Mouse (Mus musculus) small intestine, adult 2 months (tissue): ENCODE results near the gene G430095P16Rik.

ENCODE experiments used
- CTCF ChIP-seq: fragments of 200-500 bp; IDR thresholded peaks from 2 replicates; pipeline ENCODE4 v1.5.1; 2012; ENCODE audit warnings: low read depth, mild to moderate bottlenecking, control low read depth, inconsistent platforms, low read length, moderate library complexity, mixed read lengths; ENCODE audit not compliant: insufficient replicate concordance, insufficient read length; ENCODE audit errors: extremely low read depth
- POLR2A ChIP-seq: fragments of 200-500 bp; IDR thresholded peaks from 2 replicates; pipeline ENCODE4 v1.6.1; 2012; ENCODE audit warnings: low read depth, mild to moderate bottlenecking, control low read depth, inconsistent platforms, low read length, moderate library complexity

DNA sequence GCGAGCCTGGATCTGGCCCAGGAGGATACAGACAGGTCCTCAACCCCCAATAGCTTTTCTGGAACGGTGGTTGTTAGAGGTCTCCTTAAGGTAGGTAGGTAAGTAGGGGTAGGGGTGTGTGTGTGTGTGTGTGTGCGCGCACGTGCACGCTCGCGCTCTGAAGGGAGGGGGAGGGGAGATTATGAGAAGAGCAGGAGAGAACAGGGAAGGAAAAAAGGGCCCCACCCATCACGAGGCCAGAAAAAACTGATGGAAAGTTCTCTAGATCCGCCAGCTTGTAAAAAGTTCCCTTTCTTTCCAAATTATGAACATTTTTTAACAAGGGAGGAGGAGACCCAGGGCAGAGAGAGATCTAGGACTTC, 20.2 kb downstream of the G430095P16Rik start:
- no peak for TF ChIP-seq CTCF
- TF ChIP-seq POLR2A, result no peak
